7 mouse cellular contexts compared by ENCODE assay signal in genomic region chr7:98071620-98072019, GRCm38 (mm10). TPM values are rescaled to one million over a fixed set of nuclear protein-coding genes. Genes with fewer than 3 reads are reported as not detected.
A peak's percentile ranks its signal among the peaks of the same experiment; 100 is the strongest.
DNase-seq lines count a peak whose midpoint lies in the region; ATAC-seq and TF ChIP-seq lines count a peak whose summit lies in the region.

No protein-coding gene starts in this region.

- H3K4me1 ChIP-seq in intestine, postnatal 0 days (replicated peaks; ENCODE audit: control insufficient read depth, insufficient read depth, low read length), result no peaks in the 10 kb centered on the region
- no peaks in the 10 kb centered on the region for H3K4me1 ChIP-seq in midbrain, embryonic 12.5 days

- no peak overlapping the region for H3K9ac ChIP-seq in intestine, postnatal 0 days (ENCODE audit: low read depth, low read length)
- no peak overlapping the region for H3K9ac ChIP-seq in midbrain, embryonic 12.5 days (replicated peaks)

- peak; percentile 97 for TF ChIP-seq CTCF in gastrocnemius, adult 2 months (IDR thresholded peaks at IDR 0.05)
- TF ChIP-seq CTCF in intestine, postnatal 0 days (IDR thresholded peaks at IDR 0.05; ENCODE audit: low read depth), result peak; percentile 100

- H3K27me3 ChIP-seq in intestine, postnatal 0 days (replicated peaks; ENCODE audit: control insufficient read depth, insufficient read depth, low read length), result no peaks in the 10 kb centered on the region
- H3K27me3 ChIP-seq in midbrain, embryonic 12.5 days, result no peaks in the 10 kb centered on the region

- H3K36me3 ChIP-seq in intestine, postnatal 0 days (ENCODE audit: control insufficient read depth, insufficient read depth), result peaks cover 88% of the 10 kb centered on the region
- peaks cover 9% of the 10 kb centered on the region for H3K36me3 ChIP-seq in midbrain, embryonic 12.5 days

- H3K4me3 ChIP-seq in gastrocnemius, adult 2 months, result no peak overlapping the region
- H3K4me3 ChIP-seq in intestine, postnatal 0 days (ENCODE audit: low read depth, low read length), result no peak overlapping the region
- no peak overlapping the region for H3K4me3 ChIP-seq in midbrain, embryonic 12.5 days

- no peak overlapping the region for H3K4me2 ChIP-seq in intestine, postnatal 0 days (replicated peaks; ENCODE audit: low read depth)
- no peak overlapping the region for H3K4me2 ChIP-seq in midbrain, embryonic 12.5 days (replicated peaks)

- ATAC-seq in activated CD4-positive, CD25-positive, alpha-beta regulatory T cell, adult 4 months, result peak; percentile 84
- ATAC-seq in intestine, postnatal 0 days, result peak; percentile 29; the same call in 1 of the 2 replicates
- peak; percentile 53; the same call in 1 of the 2 replicates for ATAC-seq in midbrain, embryonic 12.5 days (ENCODE audit: low FRiP score, low read depth)

- intact Hi-C loops in gastrocnemius, adult 2 months (cut with DNase I), result loop anchor here (1.0 kb wide), 1 partner anchor 49 kb away; no protein-coding TSS in a partner anchor
- intact Hi-C loops in left cerebral cortex, postnatal 36 days (cut with DNase I), result loop anchor here (1.0 kb wide), 1 partner anchor 49 kb away; no protein-coding TSS in a partner anchor

- no peak overlapping the region for H3K27ac ChIP-seq in gastrocnemius, adult 2 months
- H3K27ac ChIP-seq in intestine, postnatal 0 days (ENCODE audit: low read depth, low read length), result no peak overlapping the region
- no peak overlapping the region for H3K27ac ChIP-seq in midbrain, embryonic 12.5 days (replicated peaks)

- DNase-seq in cerebellum, postnatal 25 days, result peak; percentile 84 to 92
- peak; percentile 87 for DNase-seq in gastrocnemius, adult 2 months
- peak; percentile 54 to 57 for DNase-seq in left cerebral cortex, postnatal 36 days (ENCODE audit: low spot score in 2 of 2)
- peak; percentile 59 for DNase-seq in spleen, adult 12 weeks (ENCODE audit: low spot score)

- WGBS in intestine, postnatal 0 days, result 28% methylated on average over 5 of the region's 5 CpGs
- 28% methylated on average over 5 of the region's 5 CpGs for WGBS in midbrain, embryonic 12.5 days

- no peaks in the 10 kb centered on the region for H3K9me3 ChIP-seq in intestine, postnatal 0 days (ENCODE audit: control insufficient read depth)
- no peaks in the 10 kb centered on the region for H3K9me3 ChIP-seq in midbrain, embryonic 12.5 days

RNA-seq across cellular contexts. Expression of gene Myo7a, which starts 47.7 kb away (rescaled TPM):
- polyA plus RNA-seq in activated CD4-positive, CD25-positive, alpha-beta regulatory T cell, adult 4 months (2017; shearing (Covaris generic)), result 1 to 10 TPM; 1.1 to 1.6 TPM
- total RNA-seq in gastrocnemius, adult 2 months (2021), result 1 to 10 TPM; 1.4 to 3.0 TPM
- polyA plus RNA-seq in intestine, postnatal 0 days (2015; fragmentation: Nextera tagmentation; extraction: Ambion mirVana), result 24.0 and 25.0 TPM in 2 replicates
- total RNA-seq in left cerebral cortex, postnatal 36 days (2021), result 10 to 100 TPM; 11.4 to 11.5 TPM
- 20.6 and 21.6 TPM in 2 replicates for polyA plus RNA-seq in midbrain, embryonic 12.5 days (2016; fragmentation: Nextera tagmentation; extraction: Ambion mirVana)

Comparison
In these comparisons a context has a peak if more than half of its experiments do, and no peak if none do; other contexts are left out.
1. ATAC-seq: peak in every context shown above with its lines; median percentile 84 in activated CD4-positive, CD25-positive, alpha-beta regulatory T cell, adult 4 months; 53 in midbrain, embryonic 12.5 days; 29 in intestine, postnatal 0 days.